Mouse (Mus musculus): ENCODE measurements at regions not wholly inside any gene's neighbourhood (a gene's known extent, or its start where the extent isn't known, plus 50 kb on each side); places are given as distances from the start of the nearest gene placed in this dataset.

- no peaks in the 10 kb centered on the region for H3K36me3 ChIP-seq (ENCODE audit: control insufficient read depth, insufficient read depth, low read length)
- 97% methylated on average over 4 of the region's 4 CpGs for WGBS
- no peak for TF ChIP-seq CTCF (IDR thresholded peaks at IDR 0.05; ENCODE audit: borderline replicate concordance, control insufficient read depth, extremely low read depth, insufficient read depth, low read length, poor library complexity)
- no peak for TF ChIP-seq POLR2A (IDR thresholded peaks at IDR 0.05; ENCODE audit: control insufficient read depth, extremely low read depth, insufficient read depth, low read length, poor library complexity)
- H3K27me3 ChIP-seq (ENCODE audit: control insufficient read depth, insufficient read depth, low read length), result no peaks in the 10 kb centered on the region
- DNase-seq, result no peak
- no peaks in the 10 kb centered on the region for H3K4me1 ChIP-seq (replicated peaks; ENCODE audit: control insufficient read depth, insufficient read depth, low read length)
- no peak overlapping the region for H3K4me3 ChIP-seq (ENCODE audit: control insufficient read depth, insufficient read depth, low read length)
- H3K27ac ChIP-seq (ENCODE audit: control insufficient read depth, insufficient read depth, low read length), result no peak overlapping the region
Measured at GRCm38 (mm10) chr1:137565573-137566048, 605.4 kb upstream of the Nr5a2 start.

GRCm38 (mm10) chr1:137561686-137562085 lies 601.4 kb upstream of the Nr5a2 start:
- no peak for DNase-seq
- WGBS, result 96% methylated on average over 3 of the region's 3 CpGs
- Histone ChIP-seq H3K27me3 (ENCODE audit: control insufficient read depth, insufficient read depth, low read length) (no peaks in the 10 kb centered on the region), H3K4me3 (ENCODE audit: control insufficient read depth, insufficient read depth, low read length) (no peak overlapping the region), H3K27ac (ENCODE audit: control insufficient read depth, insufficient read depth, low read length) (no peak overlapping the region), H3K36me3 (ENCODE audit: control insufficient read depth, insufficient read depth, low read length) (no peaks in the 10 kb centered on the region), H3K4me1 (replicated peaks; ENCODE audit: control insufficient read depth, insufficient read depth, low read length) (no peaks in the 10 kb centered on the region)
- TF ChIP-seq POLR2A (IDR thresholded peaks at IDR 0.05; ENCODE audit: control insufficient read depth, extremely low read depth, insufficient read depth, low read length, poor library complexity) (no peak), CTCF (IDR thresholded peaks at IDR 0.05; ENCODE audit: borderline replicate concordance, control insufficient read depth, extremely low read depth, insufficient read depth, low read length, poor library complexity) (no peak)

GRCm38 (mm10) chr1:137560389-137561268 lies 600.4 kb upstream of the Nr5a2 start:
- 45% methylated on average over 11 of the region's 11 CpGs for WGBS
- Histone ChIP-seq H3K4me3 (ENCODE audit: control insufficient read depth, insufficient read depth, low read length) (no peak overlapping the region), H3K4me1 (replicated peaks; ENCODE audit: control insufficient read depth, insufficient read depth, low read length) (no peaks in the 10 kb centered on the region), H3K27ac (ENCODE audit: control insufficient read depth, insufficient read depth, low read length) (no peak overlapping the region), H3K27me3 (ENCODE audit: control insufficient read depth, insufficient read depth, low read length) (no peaks in the 10 kb centered on the region), H3K36me3 (ENCODE audit: control insufficient read depth, insufficient read depth, low read length) (no peaks in the 10 kb centered on the region)
- TF ChIP-seq POLR2A (IDR thresholded peaks at IDR 0.05; ENCODE audit: control insufficient read depth, extremely low read depth, insufficient read depth, low read length, poor library complexity) (no peak), CTCF (IDR thresholded peaks at IDR 0.05; ENCODE audit: borderline replicate concordance, control insufficient read depth, extremely low read depth, insufficient read depth, low read length, poor library complexity) (no peak)
- DNase-seq, result no peak

GRCm38 (mm10) chr1:137549659-137550058 lies 589.4 kb upstream of the Nr5a2 start:
- WGBS, result 77% methylated on average over 1 of the region's 1 CpGs
- Histone ChIP-seq H3K36me3 (ENCODE audit: control insufficient read depth, insufficient read depth, low read length) (no peaks in the 10 kb centered on the region), H3K27ac (ENCODE audit: control insufficient read depth, insufficient read depth, low read length) (no peak overlapping the region), H3K4me1 (replicated peaks; ENCODE audit: control insufficient read depth, insufficient read depth, low read length) (no peaks in the 10 kb centered on the region), H3K27me3 (ENCODE audit: control insufficient read depth, insufficient read depth, low read length) (no peaks in the 10 kb centered on the region), H3K4me3 (ENCODE audit: control insufficient read depth, insufficient read depth, low read length) (no peak overlapping the region)
- no peak for DNase-seq
- TF ChIP-seq CTCF (IDR thresholded peaks at IDR 0.05; ENCODE audit: borderline replicate concordance, control insufficient read depth, extremely low read depth, insufficient read depth, low read length, poor library complexity) (no peak), POLR2A (IDR thresholded peaks at IDR 0.05; ENCODE audit: control insufficient read depth, extremely low read depth, insufficient read depth, low read length, poor library complexity) (no peak)

GRCm38 (mm10) chr1:137545666-137546065 lies 585.4 kb upstream of the Nr5a2 start:
- no peaks in the 10 kb centered on the region for H3K4me1 ChIP-seq (replicated peaks; ENCODE audit: control insufficient read depth, insufficient read depth, low read length)
- TF ChIP-seq POLR2A (IDR thresholded peaks at IDR 0.05; ENCODE audit: control insufficient read depth, extremely low read depth, insufficient read depth, low read length, poor library complexity) (no peak), CTCF (IDR thresholded peaks at IDR 0.05; ENCODE audit: borderline replicate concordance, control insufficient read depth, extremely low read depth, insufficient read depth, low read length, poor library complexity) (no peak)
- no peak overlapping the region for H3K27ac ChIP-seq (ENCODE audit: control insufficient read depth, insufficient read depth, low read length)
- no peaks in the 10 kb centered on the region for H3K36me3 ChIP-seq (ENCODE audit: control insufficient read depth, insufficient read depth, low read length)
- H3K27me3 ChIP-seq (ENCODE audit: control insufficient read depth, insufficient read depth, low read length), result no peaks in the 10 kb centered on the region
- H3K4me3 ChIP-seq (ENCODE audit: control insufficient read depth, insufficient read depth, low read length), result no peak overlapping the region
- DNase-seq, result no peak

- Histone ChIP-seq H3K4me1 (replicated peaks; ENCODE audit: control insufficient read depth, insufficient read depth, low read length) (no peaks in the 10 kb centered on the region), H3K27me3 (ENCODE audit: control insufficient read depth, insufficient read depth, low read length) (no peaks in the 10 kb centered on the region), H3K4me3 (ENCODE audit: control insufficient read depth, insufficient read depth, low read length) (no peak overlapping the region), H3K27ac (ENCODE audit: control insufficient read depth, insufficient read depth, low read length) (no peak overlapping the region), H3K36me3 (ENCODE audit: control insufficient read depth, insufficient read depth, low read length) (no peaks in the 10 kb centered on the region)
- no peak for DNase-seq
- TF ChIP-seq POLR2A (IDR thresholded peaks at IDR 0.05; ENCODE audit: control insufficient read depth, extremely low read depth, insufficient read depth, low read length, poor library complexity) (no peak), CTCF (IDR thresholded peaks at IDR 0.05; ENCODE audit: borderline replicate concordance, control insufficient read depth, extremely low read depth, insufficient read depth, low read length, poor library complexity) (no peak)
- 96% methylated on average over 3 of the region's 3 CpGs for WGBS
Measured at GRCm38 (mm10) chr1:137543828-137544227, 583.6 kb upstream of the Nr5a2 start.

Data from thymus, adult 2 months (tissue).